Mouse (Mus musculus): ENCODE measurements around the gene Gm21992.

- TF ChIP-seq CHD2 (IDR thresholded peaks at IDR 0.05; ENCODE audit: low read depth, low read length) (no peak), ZC3H11A (IDR thresholded peaks at IDR 0.05; ENCODE audit: borderline replicate concordance, low read depth, low read length) (no peak), MAFK (IDR thresholded peaks at IDR 0.05; ENCODE audit: insufficient read depth, low read depth, low read length) (no peak)
These were observed 110.2 kb downstream of the Gm21992 start for GRCm38 (mm10) chr19:4701221-4701620.
